Mouse (Mus musculus): Measurements from ENCODE around the gene Sdc1.

Gene Sdc1

DNA sequence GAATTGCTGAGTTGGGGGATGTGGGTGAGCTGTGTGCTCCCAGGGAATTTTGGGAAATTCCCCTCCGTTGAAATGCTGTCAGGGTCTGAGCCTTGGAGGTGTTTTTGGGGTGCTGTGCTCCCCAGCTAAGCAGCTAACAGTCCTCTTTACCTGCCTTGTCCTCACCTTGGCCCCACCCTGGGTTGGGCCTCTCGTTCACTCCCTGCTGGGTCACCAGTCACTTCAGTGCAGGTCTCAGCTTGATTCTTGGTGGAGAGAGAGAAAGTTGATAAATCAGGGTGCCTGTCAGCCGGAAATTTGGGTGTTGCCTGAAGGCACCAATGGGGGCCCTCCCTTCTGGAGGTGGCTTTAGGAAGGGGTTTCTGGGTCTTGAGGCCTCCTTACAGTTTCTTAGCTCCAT, 11.4 kb downstream of the Sdc1 start:
- DNase-seq (ENCODE audit: low spot score): no peak

- no peak for DNase-seq (ENCODE audit: low spot score)
These were observed 13.1 kb downstream of the Sdc1 start for GRCm38 (mm10) chr12:8784189-8784588.

GRCm38 (mm10) chr12:8786476-8786875, 15.4 kb downstream of the Sdc1 start:
- no peak for DNase-seq (ENCODE audit: low spot score)

- DNase-seq (ENCODE audit: low spot score): no peak
These were observed 16.0 kb downstream of the Sdc1 start for GRCm38 (mm10) chr12:8786984-8787730.

DNA sequence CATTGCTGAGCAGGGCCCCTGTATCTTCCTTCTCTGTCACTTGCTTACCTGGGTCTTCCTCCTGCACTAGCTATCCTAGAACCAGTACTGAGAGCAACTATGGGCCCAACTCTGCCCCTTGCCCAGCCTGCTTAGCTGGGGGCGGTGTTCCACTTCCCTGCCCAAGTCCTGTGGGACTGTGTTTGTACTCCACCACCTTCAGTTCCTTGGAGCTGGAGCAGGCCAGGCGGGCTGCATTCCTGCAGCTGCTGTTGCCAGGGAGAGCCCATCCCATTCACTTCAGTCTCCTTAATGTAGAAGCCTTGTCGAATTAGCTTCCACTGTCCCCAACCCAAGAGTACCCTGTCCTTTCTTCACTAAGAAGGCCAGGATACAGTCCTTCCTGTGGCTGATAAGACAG, 17.3 kb downstream of the Sdc1 start:
- no peak for DNase-seq (ENCODE audit: low spot score)

GRCm38 (mm10) chr12:8790615-8791014, 19.5 kb downstream of the Sdc1 start:
- peak; percentile 65 for DNase-seq (ENCODE audit: low spot score)

DNA sequence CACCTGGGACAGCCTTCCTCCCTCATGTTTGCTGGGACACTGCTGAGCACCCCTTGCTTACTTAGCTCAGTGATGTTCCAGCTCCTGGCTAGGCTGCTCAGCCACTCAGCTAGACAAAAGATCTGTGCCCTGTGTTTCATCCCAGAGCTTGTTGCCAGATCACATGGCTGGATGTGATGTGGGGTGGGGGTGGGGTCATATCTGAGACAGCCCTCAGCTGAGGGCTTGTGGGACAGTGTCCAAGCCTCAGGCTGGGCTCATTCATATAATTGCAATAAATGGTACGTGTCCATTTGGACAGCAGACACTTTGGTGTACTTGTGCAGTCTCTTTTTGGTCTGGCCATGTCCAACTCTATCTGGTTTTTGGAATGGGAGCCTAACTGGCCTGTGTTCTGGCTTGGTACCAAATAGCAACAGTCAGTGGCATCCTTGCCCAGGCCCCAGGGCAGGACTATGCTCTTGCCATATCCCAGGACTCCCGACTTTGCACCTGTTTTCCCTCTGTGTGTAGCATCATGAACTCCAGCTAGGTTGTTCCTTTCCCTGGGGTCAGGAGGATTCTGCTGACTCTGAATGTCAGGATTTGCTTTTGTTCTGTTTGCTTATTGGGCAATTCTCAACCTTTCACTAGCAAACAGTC, 22.4 kb downstream of the Sdc1 start:
- DNase-seq (ENCODE audit: low spot score): no peak

- DNase-seq (ENCODE audit: low spot score): no peak
These were observed 26.8 kb downstream of the Sdc1 start for GRCm38 (mm10) chr12:8797936-8798335.

- peak; percentile 71 for DNase-seq (ENCODE audit: low spot score)
These were observed 27.4 kb downstream of the Sdc1 start for GRCm38 (mm10) chr12:8798486-8799020.

- DNase-seq (ENCODE audit: low spot score): no peak
These were observed 32.4 kb downstream of the Sdc1 start for GRCm38 (mm10) chr12:8803421-8804076.

DNA sequence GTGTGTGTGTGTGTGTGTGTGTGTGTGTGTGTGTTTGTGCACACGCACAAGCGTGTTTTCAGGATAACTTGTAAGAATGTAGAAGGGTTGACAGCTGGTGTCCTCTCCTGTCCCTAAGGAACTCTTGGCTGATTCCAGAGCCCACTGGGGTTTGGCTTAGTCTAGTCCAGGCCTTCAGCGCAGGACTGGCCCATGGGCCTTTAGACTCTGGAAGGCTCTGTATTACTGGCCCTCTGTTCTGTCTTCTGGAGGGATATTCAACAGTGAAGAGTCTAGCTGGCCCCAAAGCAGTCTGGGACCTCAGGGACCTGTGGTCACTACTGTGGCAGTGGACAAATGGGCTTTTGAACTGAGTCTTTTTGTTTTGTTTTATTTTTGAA, 32.9 kb downstream of the Sdc1 start:
- no peak for DNase-seq (ENCODE audit: low spot score)

- no peak for DNase-seq (ENCODE audit: low spot score)
These were observed 34.0 kb downstream of the Sdc1 start for GRCm38 (mm10) chr12:8804934-8805722.

GRCm38 (mm10) chr12:8809086-8809485, 38.0 kb downstream of the Sdc1 start:
- peak; percentile 89 for DNase-seq (ENCODE audit: low spot score)

DNA sequence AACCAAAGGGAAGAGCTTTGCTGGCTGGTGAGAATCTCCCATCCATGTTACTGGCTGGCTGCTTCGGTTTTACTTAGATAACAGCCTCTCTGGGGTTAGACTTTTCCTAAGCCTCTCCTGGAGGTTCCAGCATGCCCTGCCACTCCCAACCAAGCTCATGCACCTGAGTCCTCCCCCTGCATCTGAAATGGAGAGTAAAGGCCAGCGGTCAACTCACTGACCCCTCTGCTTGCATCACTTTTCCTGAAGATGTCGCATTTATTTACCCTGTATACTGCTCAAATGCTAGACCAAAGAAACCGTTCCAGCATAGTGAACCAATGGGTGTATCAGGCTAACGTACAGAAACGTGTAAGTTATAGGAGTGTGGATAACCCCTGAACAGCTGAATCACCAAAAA, 38.5 kb downstream of the Sdc1 start:
- DNase-seq (ENCODE audit: low spot score): no peak

DNA sequence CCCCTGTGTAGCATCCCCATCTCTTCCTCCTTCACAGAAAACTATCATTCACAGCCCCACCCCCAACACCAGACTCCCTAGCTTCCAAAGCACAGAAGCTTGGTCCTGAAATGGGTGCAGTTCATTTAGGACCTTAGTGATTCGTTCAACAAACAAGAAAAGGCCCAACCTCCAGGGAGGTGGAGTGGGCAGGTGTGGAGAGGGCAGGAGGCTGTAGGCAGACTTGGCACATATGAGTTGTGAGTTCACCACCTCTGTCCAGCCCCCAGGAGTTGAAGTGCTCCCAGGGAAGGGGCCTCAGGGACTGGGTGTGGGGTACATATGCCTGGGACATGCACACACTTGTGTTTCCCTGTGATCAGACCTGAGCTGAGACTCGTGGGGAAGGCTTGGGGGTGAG, 39.8 kb downstream of the Sdc1 start:
- DNase-seq (ENCODE audit: low spot score): peak; percentile 71

- peak; percentile 81 for DNase-seq (ENCODE audit: low spot score)
These were observed 40.3 kb downstream of the Sdc1 start for GRCm38 (mm10) chr12:8811441-8811871.

GRCm38 (mm10) chr12:8811894-8812560, 40.9 kb downstream of the Sdc1 start:
- DNase-seq (ENCODE audit: low spot score): peak; percentile 64

DNA sequence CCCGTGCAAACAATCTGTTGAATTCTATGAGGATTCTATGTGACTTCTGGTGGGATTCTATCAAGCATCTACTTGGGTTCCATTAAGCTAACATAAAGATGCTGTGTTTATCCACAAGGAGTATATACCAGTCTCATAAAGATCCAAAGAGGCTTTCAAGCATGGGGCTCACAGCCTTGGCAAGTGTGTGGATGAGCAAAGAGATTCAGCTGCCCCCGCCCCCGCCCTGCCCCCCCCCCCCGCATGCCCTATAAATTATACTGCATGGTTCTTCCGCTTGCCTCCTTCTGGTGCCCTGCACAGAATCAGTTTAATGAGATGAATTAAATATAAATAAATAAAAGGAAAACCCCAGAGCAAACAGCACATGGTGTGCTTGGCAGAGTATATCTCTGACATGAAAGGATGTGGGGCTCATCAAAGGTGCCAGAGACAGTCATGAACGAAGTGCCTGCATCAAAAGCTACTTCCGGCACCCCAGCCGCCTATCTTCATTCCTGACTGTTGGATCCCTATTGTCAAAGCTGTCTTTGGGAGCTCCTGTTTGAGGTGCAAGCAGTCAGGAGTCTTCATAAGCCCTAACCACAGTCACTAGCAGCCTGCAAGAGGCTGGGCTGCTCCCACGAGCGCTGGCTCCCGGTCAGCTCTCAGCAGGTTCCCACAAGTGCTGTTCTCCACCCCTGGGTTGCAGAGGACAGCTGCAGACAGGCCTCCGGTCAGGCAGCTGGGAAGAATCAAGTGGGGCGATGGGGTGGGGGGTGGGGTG, 46.5 kb downstream of the Sdc1 start:
- no peak for DNase-seq (ENCODE audit: low spot score)

DNA sequence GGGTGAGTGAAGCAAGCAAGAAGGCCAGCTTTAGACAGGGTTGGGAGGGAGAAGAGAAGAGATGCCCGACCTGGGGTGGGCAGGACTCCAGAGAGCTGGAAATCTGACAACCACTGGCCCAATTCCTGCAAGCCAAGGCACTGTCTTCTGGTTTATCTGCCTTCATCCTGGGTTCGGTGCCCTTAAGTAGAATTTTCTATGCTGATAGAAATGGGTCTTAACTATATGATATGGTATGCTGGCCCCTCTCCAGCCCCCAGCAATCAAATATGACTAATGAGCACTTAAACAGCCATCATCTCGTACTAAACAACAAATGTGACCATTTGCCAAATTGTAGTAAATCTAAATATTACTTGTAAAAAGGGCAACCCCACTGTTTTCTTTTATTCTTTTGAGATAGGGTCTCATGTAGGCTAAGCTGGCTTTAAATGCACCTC, 47.1 kb downstream of the Sdc1 start:
- no peak for DNase-seq (ENCODE audit: low spot score)

GRCm38 (mm10) chr12:8824995-8825703, 54.0 kb downstream of the Sdc1 start:
- no peak for DNase-seq (ENCODE audit: low spot score)
